Mouse (Mus musculus) liver, adult 2 months (tissue): ENCODE results near the gene Casc4. TPM values are rescaled to one million over a fixed set of nuclear protein-coding genes. Genes with fewer than 3 reads are reported as not detected.

ENCODE experiments used
- DNase-seq: peaks from one replicate; pipeline ENCODE4 v3.0.0-alpha.2; 2011; ENCODE audit warnings: low read depth, low spot score; ENCODE audit errors: extremely low read depth
- H3K27ac ChIP-seq: fragments of 200-500 bp; replicated peaks from 2 replicates; pipeline ENCODE4 v1.5.1; 2012; ENCODE audit warnings: low read depth, mild to moderate bottlenecking, control low read depth, inconsistent platforms, low read length; ENCODE audit not compliant: insufficient read depth
- H3K27me3 ChIP-seq: fragments of 200-500 bp; 2 replicates; pipeline ENCODE4 v1.6.1; 2012; ENCODE audit warnings: mild to moderate bottlenecking, moderate library complexity, low read length, inconsistent platforms; ENCODE audit not compliant: control insufficient read depth, insufficient read depth
- H3K36me3 ChIP-seq: fragments of 200-500 bp; 2 replicates; pipeline ENCODE4 v1.6.1; 2012; ENCODE audit warnings: low read length, inconsistent platforms; ENCODE audit not compliant: control insufficient read depth, insufficient read depth
- H3K4me1 ChIP-seq: fragments of 200-500 bp; 2 replicates; pipeline ENCODE4 v1.6.1; 2011; ENCODE audit warnings: low read length; ENCODE audit not compliant: control insufficient read depth, insufficient read depth
- H3K4me3 ChIP-seq: fragments of 200-500 bp; 2 replicates; pipeline ENCODE4 v1.5.1; 2011; ENCODE audit warnings: low read depth, mild to moderate bottlenecking, control low read depth, low read length, moderate library complexity; ENCODE audit not compliant: insufficient read depth
- H3K79me2 ChIP-seq: fragments of 200-500 bp; 2 replicates; pipeline ENCODE4 v1.6.1; 2012; ENCODE audit warnings: inconsistent platforms, mild to moderate bottlenecking, low read length, moderate library complexity; ENCODE audit not compliant: control insufficient read depth, insufficient read depth
- H3K9ac ChIP-seq: fragments of 200-500 bp; 2 replicates; pipeline ENCODE4 v1.6.1; 2012; ENCODE audit warnings: low read depth, mild to moderate bottlenecking, control low read depth, inconsistent platforms, low read length
- CTCF ChIP-seq: fragments of 200-500 bp; IDR thresholded peaks from 2 replicates; pipeline ENCODE4 v1.5.1; 2011; ENCODE audit warnings: low read depth, low read length, control low read depth
- POLR2A ChIP-seq: fragments of 200-500 bp; IDR thresholded peaks from 2 replicates; pipeline ENCODE4 v1.6.1; 2011; ENCODE audit warnings: low read length, control low read depth; ENCODE audit not compliant: insufficient read depth; ENCODE audit errors: extremely low read depth
- WGBS: fragments of 180-500 bp; shearing (Covaris S2); methylation state at CpG from one replicate; pipeline ENCODE4 v1.1.7; 2018; 5-methylcytosine and 5-hydroxymethylcytosine counted together
- polyA plus RNA-seq: library from polyadenylated mRNA; depleted of rRNA; stranded (reverse); fragments of >200 nt; gene quantifications from 2 replicates; pipeline ENCODE4 v1.2.3, GENCODE M21; 2012; rRNA removed
- total RNA-seq: library from RNA; depleted of rRNA; stranded (reverse); fragments of >200 nt; gene quantifications from 2 replicates; pipeline ENCODE4 v1.2.3, GENCODE M21; 2014; rRNA removed

The Casc4 gene
- 5.1 TPM in 2 replicates for total RNA-seq
- polyA plus RNA-seq = 0.60 and 0.61 TPM in 2 replicates

GRCm38 (mm10) chr2:121866632-121867050 lies at the start of gene Casc4:
TSS of gene Casc4 (plus strand) at chr2:121866970.
- no peaks in the 10 kb centered on the region for H3K36me3 ChIP-seq
- peak within 1 kb of the TSS; percentile 74 for H3K9ac ChIP-seq
- peak within 1 kb of the TSS; percentile 87 for H3K4me3 ChIP-seq
- TF ChIP-seq POLR2A (no peak), CTCF (no peak)
- no peak within 1 kb of the TSS for H3K27ac ChIP-seq
- WGBS = under 1% methylated on average over 43 of the region's 43 CpGs
- H3K4me1 ChIP-seq = peaks cover 13% of the 10 kb centered on the region
- H3K79me2 ChIP-seq = no peaks in the 10 kb centered on the region
- peaks cover 8% of the 10 kb centered on the region; the same call in 1 of the 2 replicates for H3K27me3 ChIP-seq
- no peak for DNase-seq

GRCm38 (mm10) chr2:121821787-121822186 lies 45.0 kb upstream of the Casc4 start:
- WGBS = 93% methylated on average over 7 of the region's 7 CpGs
- no peak for TF ChIP-seq POLR2A
- no peak for DNase-seq
- no peaks in the 10 kb centered on the region for H3K4me1 ChIP-seq
- H3K36me3 ChIP-seq = no peaks in the 10 kb centered on the region
- no peaks in the 10 kb centered on the region for H3K79me2 ChIP-seq
- no peak overlapping the region for H3K4me3 ChIP-seq
- no peak overlapping the region for H3K27ac ChIP-seq
- no peaks in the 10 kb centered on the region for H3K27me3 ChIP-seq
- H3K9ac ChIP-seq = no peak overlapping the region

- Histone ChIP-seq H3K79me2 (no peaks in the 10 kb centered on the region), H3K9ac (no peak overlapping the region), H3K27me3 (no peaks in the 10 kb centered on the region), H3K36me3 (no peaks in the 10 kb centered on the region), H3K4me1 (no peaks in the 10 kb centered on the region), H3K4me3 (no peak overlapping the region), H3K27ac (no peak overlapping the region)
- DNase-seq = no peak
- WGBS = 45% methylated on average over 5 of the region's 5 CpGs
- no peak for TF ChIP-seq POLR2A
- TF ChIP-seq CTCF = no peak
Observed at GRCm38 (mm10) chr2:121824653-121825052, 42.1 kb upstream of the Casc4 start.

- no peak for DNase-seq
- no peaks in the 10 kb centered on the region for H3K4me1 ChIP-seq
- no peaks in the 10 kb centered on the region for H3K36me3 ChIP-seq
- no peak overlapping the region for H3K9ac ChIP-seq
- WGBS = 65% methylated on average over 2 of the region's 2 CpGs
- TF ChIP-seq POLR2A (no peak), CTCF (no peak)
- no peaks in the 10 kb centered on the region for H3K27me3 ChIP-seq
- no peak overlapping the region for H3K27ac ChIP-seq
- H3K4me3 ChIP-seq = no peak overlapping the region
- H3K79me2 ChIP-seq = no peaks in the 10 kb centered on the region
Observed at GRCm38 (mm10) chr2:121826189-121826588, 40.6 kb upstream of the Casc4 start.

GRCm38 (mm10) chr2:121828411-121828810 lies 38.4 kb upstream of the Casc4 start:
- TF ChIP-seq CTCF (no peak), POLR2A (no peak)
- Histone ChIP-seq H3K79me2 (no peaks in the 10 kb centered on the region), H3K9ac (no peak overlapping the region), H3K4me1 (no peaks in the 10 kb centered on the region), H3K27me3 (no peaks in the 10 kb centered on the region), H3K36me3 (no peaks in the 10 kb centered on the region), H3K4me3 (no peak overlapping the region), H3K27ac (no peak overlapping the region)
- WGBS = 78% methylated on average over 3 of the region's 3 CpGs
- DNase-seq = no peak

- H3K9ac ChIP-seq = no peak overlapping the region
- TF ChIP-seq CTCF (peak; percentile 65), POLR2A (no peak)
- H3K79me2 ChIP-seq = no peaks in the 10 kb centered on the region
- no peaks in the 10 kb centered on the region for H3K27me3 ChIP-seq
- no peaks in the 10 kb centered on the region for H3K4me1 ChIP-seq
- H3K4me3 ChIP-seq = no peak overlapping the region
- 13% methylated on average over 5 of the region's 5 CpGs for WGBS
- H3K36me3 ChIP-seq = no peaks in the 10 kb centered on the region
- no peak overlapping the region for H3K27ac ChIP-seq
- peak; percentile 34 for DNase-seq
Observed at GRCm38 (mm10) chr2:121832484-121832894, 34.3 kb upstream of the Casc4 start.
